Mouse (Mus musculus): ENCODE measurements around the gene Muc2. TPM values are rescaled to one million over a fixed set of nuclear protein-coding genes. Genes with fewer than 3 reads are reported as not detected.

The Muc2 gene
- 0.18 and 0.47 TPM in 2 replicates for polyA plus RNA-seq (2015; fragmentation: Nextera tagmentation; extraction: Ambion mirVana)

DNA sequence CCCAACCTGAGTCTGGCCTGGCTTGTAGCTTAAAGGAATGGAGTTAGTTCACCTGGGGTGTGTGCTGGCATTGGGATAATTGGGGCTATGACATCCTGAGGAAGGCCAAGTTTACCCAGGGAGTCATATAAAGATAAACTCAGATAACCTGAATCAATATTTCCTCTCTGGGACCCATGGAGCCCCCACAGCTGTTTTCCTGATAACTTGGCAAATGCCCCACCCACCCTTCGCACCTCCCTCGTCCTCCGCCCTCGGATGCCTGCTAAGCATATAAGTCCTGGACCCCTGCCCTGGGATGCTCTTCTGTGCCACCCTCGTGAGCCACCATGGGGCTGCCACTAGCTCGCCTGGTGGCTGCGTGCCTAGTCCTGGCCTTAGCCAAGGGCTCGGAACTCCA is at the start of gene Muc2:
Gene Muc2 (plus strand): TSS at position 301 of the 400 bp plus-strand sequence.
- Histone ChIP-seq H3K4me1 (replicated peaks; ENCODE audit: control insufficient read depth, insufficient read depth, low read length) (no peaks in the 10 kb centered on the region), H3K27me3 (replicated peaks; ENCODE audit: control insufficient read depth, insufficient read depth, low read length) (no peaks in the 10 kb centered on the region)
- 85% methylated on average over 8 of the region's 8 CpGs for WGBS

GRCm38 (mm10) chr7:141642375-141642774 is 47.8 kb upstream of the Muc2 start:
- Histone ChIP-seq H3K4me3 (replicated peaks; ENCODE audit: low read length) (no peak overlapping the region), H3K27me3 (replicated peaks; ENCODE audit: control insufficient read depth, insufficient read depth, low read length) (no peaks in the 10 kb centered on the region), H3K36me3 (ENCODE audit: control insufficient read depth, insufficient read depth) (no peaks in the 10 kb centered on the region), H3K9me3 (ENCODE audit: control insufficient read depth, low read length) (no peaks in the 10 kb centered on the region), H3K4me1 (replicated peaks; ENCODE audit: control insufficient read depth, insufficient read depth, low read length) (no peaks in the 10 kb centered on the region), H3K27ac (ENCODE audit: low read length) (no peak overlapping the region), H3K9ac (replicated peaks; ENCODE audit: low read depth, low read length) (no peak overlapping the region), H3K4me2 (ENCODE audit: low read length) (no peak overlapping the region)
- ATAC-seq: no peak
- WGBS: 90% methylated on average over 1 of the region's 1 CpGs

More for the DNA sequence above, at the start of gene Muc2:
- no peaks in the 10 kb centered on the region for H3K9me3 ChIP-seq (ENCODE audit: control insufficient read depth, low read length)
- no peak within 1 kb of the TSS for H3K9ac ChIP-seq (replicated peaks; ENCODE audit: low read depth, low read length)
- no peak within 1 kb of the TSS for H3K4me3 ChIP-seq (replicated peaks; ENCODE audit: low read length)
- no peak within 1 kb of the TSS for H3K27ac ChIP-seq (ENCODE audit: low read length)
- no peaks in the 10 kb centered on the region for H3K36me3 ChIP-seq (ENCODE audit: control insufficient read depth, insufficient read depth)
- ATAC-seq: no peak
- no peak within 1 kb of the TSS for H3K4me2 ChIP-seq (ENCODE audit: low read length)

- Histone ChIP-seq H3K27me3 (replicated peaks; ENCODE audit: control insufficient read depth, insufficient read depth, low read length) (no peaks in the 10 kb centered on the region), H3K27ac (ENCODE audit: low read length) (no peak overlapping the region), H3K9ac (replicated peaks; ENCODE audit: low read depth, low read length) (no peak overlapping the region), H3K4me1 (replicated peaks; ENCODE audit: control insufficient read depth, insufficient read depth, low read length) (no peaks in the 10 kb centered on the region), H3K36me3 (ENCODE audit: control insufficient read depth, insufficient read depth) (no peaks in the 10 kb centered on the region), H3K4me3 (replicated peaks; ENCODE audit: low read length) (no peak overlapping the region), H3K4me2 (ENCODE audit: low read length) (no peak overlapping the region), H3K9me3 (ENCODE audit: control insufficient read depth, low read length) (no peaks in the 10 kb centered on the region)
- ATAC-seq: no peak
- 50% methylated on average over 3 of the region's 3 CpGs for WGBS
These were observed 47.0 kb upstream of the Muc2 start for GRCm38 (mm10) chr7:141643160-141643559.

GRCm38 (mm10) chr7:141647083-141647482 is 43.1 kb upstream of the Muc2 start:
- H3K27me3 ChIP-seq (replicated peaks; ENCODE audit: control insufficient read depth, insufficient read depth, low read length): no peaks in the 10 kb centered on the region
- H3K4me2 ChIP-seq (ENCODE audit: low read length): no peak overlapping the region
- H3K9me3 ChIP-seq (ENCODE audit: control insufficient read depth, low read length): no peaks in the 10 kb centered on the region
- no peak overlapping the region for H3K4me3 ChIP-seq (replicated peaks; ENCODE audit: low read length)
- no peak overlapping the region for H3K27ac ChIP-seq (ENCODE audit: low read length)
- WGBS: 51% methylated on average over 2 of the region's 2 CpGs
- H3K4me1 ChIP-seq (replicated peaks; ENCODE audit: control insufficient read depth, insufficient read depth, low read length): no peaks in the 10 kb centered on the region
- ATAC-seq: no peak
- no peak overlapping the region for H3K9ac ChIP-seq (replicated peaks; ENCODE audit: low read depth, low read length)
- no peaks in the 10 kb centered on the region for H3K36me3 ChIP-seq (ENCODE audit: control insufficient read depth, insufficient read depth)

DNA sequence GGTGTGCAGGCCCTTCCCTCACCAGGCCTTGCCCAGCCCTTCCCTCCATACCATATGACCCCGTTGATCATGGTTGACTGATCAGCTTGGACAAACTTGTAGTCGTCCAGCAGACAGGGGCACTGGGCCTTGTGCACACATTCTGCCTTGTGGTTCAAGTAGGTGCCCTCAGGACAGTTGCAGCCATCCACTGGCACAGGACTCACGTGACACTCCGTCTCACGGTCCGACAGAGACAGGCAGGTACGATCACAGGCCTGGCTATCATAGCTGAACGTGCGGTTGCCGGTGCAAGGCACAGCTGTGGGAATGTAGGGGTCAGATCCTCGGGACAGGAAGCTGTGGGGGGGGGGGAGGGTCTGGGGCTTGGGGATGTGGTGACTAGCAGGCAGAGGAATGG is 42.3 kb upstream of the Muc2 start:
- H3K27ac ChIP-seq (ENCODE audit: low read length): no peak overlapping the region
- ATAC-seq: no peak
- 82% methylated on average over 11 of the region's 11 CpGs for WGBS

DNA sequence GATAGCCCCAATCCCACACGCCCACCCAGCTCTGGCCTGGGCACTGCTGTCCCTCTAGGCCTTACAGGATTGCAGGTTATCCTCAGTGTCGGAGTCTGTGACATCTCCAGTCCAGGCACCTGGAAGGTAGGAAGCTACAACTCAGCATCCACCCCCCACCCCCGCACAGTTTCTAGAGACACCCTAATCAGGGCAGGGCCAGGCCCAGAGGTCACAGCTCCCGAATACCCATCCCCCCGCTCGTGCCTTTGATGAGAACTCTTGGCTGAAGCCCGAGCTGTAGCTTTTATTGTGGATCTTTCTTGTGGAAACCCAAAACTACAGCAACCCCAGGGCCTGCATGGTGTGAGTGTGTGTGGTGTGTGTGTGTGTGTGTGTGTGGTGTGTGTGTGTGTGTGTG is 37.9 kb upstream of the Muc2 start:
- Histone ChIP-seq H3K9me3 (ENCODE audit: control insufficient read depth, low read length) (no peaks in the 10 kb centered on the region), H3K27me3 (replicated peaks; ENCODE audit: control insufficient read depth, insufficient read depth, low read length) (no peaks in the 10 kb centered on the region), H3K36me3 (ENCODE audit: control insufficient read depth, insufficient read depth) (no peaks in the 10 kb centered on the region), H3K4me1 (replicated peaks; ENCODE audit: control insufficient read depth, insufficient read depth, low read length) (no peaks in the 10 kb centered on the region), H3K4me2 (ENCODE audit: low read length) (no peak overlapping the region), H3K4me3 (replicated peaks; ENCODE audit: low read length) (no peak overlapping the region), H3K27ac (ENCODE audit: low read length) (no peak overlapping the region), H3K9ac (replicated peaks; ENCODE audit: low read depth, low read length) (no peak overlapping the region)
- 38% methylated on average over 7 of the region's 7 CpGs for WGBS
- ATAC-seq: no peak

More for the DNA sequence above, 42.3 kb upstream of the Muc2 start:
- Histone ChIP-seq H3K36me3 (ENCODE audit: control insufficient read depth, insufficient read depth) (no peaks in the 10 kb centered on the region), H3K4me2 (ENCODE audit: low read length) (no peak overlapping the region), H3K9me3 (ENCODE audit: control insufficient read depth, low read length) (no peaks in the 10 kb centered on the region), H3K27me3 (replicated peaks; ENCODE audit: control insufficient read depth, insufficient read depth, low read length) (no peaks in the 10 kb centered on the region), H3K9ac (replicated peaks; ENCODE audit: low read depth, low read length) (no peak overlapping the region), H3K4me3 (replicated peaks; ENCODE audit: low read length) (no peak overlapping the region), H3K4me1 (replicated peaks; ENCODE audit: control insufficient read depth, insufficient read depth, low read length) (no peaks in the 10 kb centered on the region)

- WGBS: 69% methylated on average over 1 of the region's 1 CpGs
- Histone ChIP-seq H3K27me3 (replicated peaks; ENCODE audit: control insufficient read depth, insufficient read depth, low read length) (no peaks in the 10 kb centered on the region), H3K4me1 (replicated peaks; ENCODE audit: control insufficient read depth, insufficient read depth, low read length) (no peaks in the 10 kb centered on the region), H3K9ac (replicated peaks; ENCODE audit: low read depth, low read length) (no peak overlapping the region), H3K9me3 (ENCODE audit: control insufficient read depth, low read length) (no peaks in the 10 kb centered on the region), H3K36me3 (ENCODE audit: control insufficient read depth, insufficient read depth) (no peaks in the 10 kb centered on the region), H3K27ac (ENCODE audit: low read length) (no peak overlapping the region), H3K4me2 (ENCODE audit: low read length) (no peak overlapping the region), H3K4me3 (replicated peaks; ENCODE audit: low read length) (no peak overlapping the region)
- no peak for ATAC-seq
These were observed 29.8 kb upstream of the Muc2 start for GRCm38 (mm10) chr7:141660346-141660745.

DNA sequence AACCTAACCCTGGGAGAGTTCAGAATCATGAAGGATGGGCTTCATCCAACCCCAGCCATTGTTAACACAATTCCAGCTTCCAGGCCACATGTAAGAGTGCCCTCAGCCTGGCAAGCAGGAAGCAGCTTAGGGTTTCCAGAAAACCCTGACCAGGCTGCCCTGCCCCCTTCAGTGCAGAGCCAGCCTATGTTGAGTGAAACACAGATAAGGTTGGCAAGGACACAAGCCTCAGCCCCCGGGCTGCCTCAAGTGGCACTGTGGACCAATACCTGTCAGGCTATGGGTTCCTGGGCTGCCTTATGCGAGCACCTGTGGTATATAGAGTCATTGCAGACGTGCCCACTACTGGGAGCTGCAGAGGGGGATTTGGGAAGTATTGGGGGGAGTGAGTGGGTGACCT is 28.7 kb upstream of the Muc2 start:
- ATAC-seq: no peak
- WGBS: 62% methylated on average over 3 of the region's 3 CpGs

DNA sequence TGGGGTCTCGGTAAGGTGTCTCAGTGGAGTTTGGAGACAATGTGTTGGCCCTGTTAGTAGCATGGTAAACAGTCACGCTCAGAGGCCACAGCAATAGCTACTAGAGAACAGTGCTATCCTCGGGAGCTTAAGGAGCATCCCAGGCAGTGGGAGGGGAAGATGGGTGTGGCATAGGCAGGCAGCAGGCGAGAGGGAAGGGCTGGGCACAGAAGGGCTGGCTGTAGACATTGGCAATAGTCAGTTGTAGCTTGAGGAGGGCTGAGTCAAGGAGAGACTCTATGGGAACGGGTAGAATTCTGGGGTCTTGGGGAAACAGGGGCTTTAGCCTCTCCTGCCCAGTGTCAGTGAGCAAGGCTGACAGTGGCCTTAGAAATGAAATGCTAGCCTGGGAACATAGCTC is 27.9 kb upstream of the Muc2 start:
- Histone ChIP-seq H3K4me3 (replicated peaks; ENCODE audit: low read length) (no peak overlapping the region), H3K27me3 (replicated peaks; ENCODE audit: control insufficient read depth, insufficient read depth, low read length) (no peaks in the 10 kb centered on the region), H3K4me2 (ENCODE audit: low read length) (no peak overlapping the region), H3K9me3 (ENCODE audit: control insufficient read depth, low read length) (no peaks in the 10 kb centered on the region), H3K9ac (replicated peaks; ENCODE audit: low read depth, low read length) (no peak overlapping the region), H3K27ac (ENCODE audit: low read length) (no peak overlapping the region), H3K4me1 (replicated peaks; ENCODE audit: control insufficient read depth, insufficient read depth, low read length) (no peaks in the 10 kb centered on the region), H3K36me3 (ENCODE audit: control insufficient read depth, insufficient read depth) (no peaks in the 10 kb centered on the region)
- ATAC-seq: no peak
- 62% methylated on average over 5 of the region's 5 CpGs for WGBS

More for the DNA sequence above, 28.7 kb upstream of the Muc2 start:
- no peak overlapping the region for H3K4me2 ChIP-seq (ENCODE audit: low read length)
- no peak overlapping the region for H3K4me3 ChIP-seq (replicated peaks; ENCODE audit: low read length)
- no peaks in the 10 kb centered on the region for H3K9me3 ChIP-seq (ENCODE audit: control insufficient read depth, low read length)
- H3K9ac ChIP-seq (replicated peaks; ENCODE audit: low read depth, low read length): no peak overlapping the region
- H3K27me3 ChIP-seq (replicated peaks; ENCODE audit: control insufficient read depth, insufficient read depth, low read length): no peaks in the 10 kb centered on the region
- no peaks in the 10 kb centered on the region for H3K36me3 ChIP-seq (ENCODE audit: control insufficient read depth, insufficient read depth)
- no peak overlapping the region for H3K27ac ChIP-seq (ENCODE audit: low read length)
- no peaks in the 10 kb centered on the region for H3K4me1 ChIP-seq (replicated peaks; ENCODE audit: control insufficient read depth, insufficient read depth, low read length)

DNA sequence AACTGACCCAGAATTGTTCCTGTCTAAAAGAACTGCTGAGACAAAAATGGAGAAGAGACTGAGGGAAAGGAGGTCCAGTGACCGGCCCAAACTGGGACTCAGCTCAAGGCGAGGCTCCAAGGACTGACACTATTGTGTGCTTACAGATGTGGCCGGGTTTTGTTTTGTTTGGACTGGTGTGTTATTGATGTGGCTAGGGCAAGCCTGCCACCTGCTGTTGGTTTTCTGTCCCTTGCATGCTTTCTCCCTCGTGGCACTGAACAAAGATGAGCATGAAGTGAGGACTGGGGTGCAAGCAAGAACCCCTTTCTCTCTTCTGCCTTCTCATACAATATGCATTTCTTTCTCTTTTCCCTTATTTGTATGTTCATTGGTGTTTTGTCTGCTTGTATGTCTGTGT is 23.9 kb upstream of the Muc2 start:
- H3K27me3 ChIP-seq (replicated peaks; ENCODE audit: control insufficient read depth, insufficient read depth, low read length): no peaks in the 10 kb centered on the region

More for the DNA sequence above, 23.9 kb upstream of the Muc2 start:
- Histone ChIP-seq H3K4me2 (ENCODE audit: low read length) (no peak overlapping the region), H3K9ac (replicated peaks; ENCODE audit: low read depth, low read length) (no peak overlapping the region), H3K4me1 (replicated peaks; ENCODE audit: control insufficient read depth, insufficient read depth, low read length) (no peaks in the 10 kb centered on the region), H3K27ac (ENCODE audit: low read length) (no peak overlapping the region), H3K36me3 (ENCODE audit: control insufficient read depth, insufficient read depth) (no peaks in the 10 kb centered on the region), H3K9me3 (ENCODE audit: control insufficient read depth, low read length) (no peaks in the 10 kb centered on the region), H3K4me3 (replicated peaks; ENCODE audit: low read length) (no peak overlapping the region)
- ATAC-seq: no peak
- WGBS: 16% methylated on average over 4 of the region's 4 CpGs
